Mouse (Mus musculus) B cell, adult 62 days (primary cell): ENCODE data around the gene Gm13279. TPM values are rescaled to one million over a fixed set of nuclear protein-coding genes. Genes with fewer than 3 reads are reported as not detected.

Experiments used
- total RNA-seq: library from RNA; stranded (reverse); gene quantifications from 4 replicates; pipeline ENCODE4 v1.2.4, GENCODE M21; 2023

The Gm13279 gene
- total RNA-seq: not detected in 4 replicates

DNA sequence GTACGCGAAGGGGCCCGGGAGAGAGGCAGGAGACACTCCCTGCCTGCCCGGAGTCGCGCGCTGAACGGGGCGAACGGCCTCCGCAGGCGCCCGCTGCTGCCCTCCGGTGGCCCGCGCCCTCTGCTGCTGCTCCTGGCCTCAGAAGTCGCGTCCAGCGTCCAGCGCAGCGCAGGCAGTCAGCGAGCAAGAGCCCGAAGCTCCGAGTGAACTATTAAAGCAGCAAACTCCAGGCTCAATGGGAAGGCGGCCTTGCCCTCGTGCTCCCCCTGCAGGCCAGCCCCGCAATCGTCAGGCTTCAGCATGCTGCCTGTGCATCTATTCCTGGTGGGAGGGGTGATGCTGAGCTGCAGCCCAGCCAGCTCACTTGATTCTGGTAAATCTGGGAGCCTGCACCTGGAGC lies at the start of gene Gm13279:
Gene Gm13279 (plus strand): TSS at position 301 of the 400 bp plus-strand sequence.

GRCm38 (mm10) chr4:88754818-88755340 lies 42.3 kb upstream of the Gm13279 start, which contains the start of gene Gm13271:
Gm13271 (plus strand) TSS chr4:88754868.

GRCm38 (mm10) chr4:88759610-88760268 lies 37.5 kb upstream of the Gm13279 start, which contains the start of gene Gm13283:
Gm13283 (plus strand) TSS chr4:88760119.

GRCm38 (mm10) chr4:88773534-88773933 lies 23.7 kb upstream of the Gm13279 start, which contains the start of gene Gm13290:
Gm13290 (plus strand) TSS chr4:88773834.

DNA sequence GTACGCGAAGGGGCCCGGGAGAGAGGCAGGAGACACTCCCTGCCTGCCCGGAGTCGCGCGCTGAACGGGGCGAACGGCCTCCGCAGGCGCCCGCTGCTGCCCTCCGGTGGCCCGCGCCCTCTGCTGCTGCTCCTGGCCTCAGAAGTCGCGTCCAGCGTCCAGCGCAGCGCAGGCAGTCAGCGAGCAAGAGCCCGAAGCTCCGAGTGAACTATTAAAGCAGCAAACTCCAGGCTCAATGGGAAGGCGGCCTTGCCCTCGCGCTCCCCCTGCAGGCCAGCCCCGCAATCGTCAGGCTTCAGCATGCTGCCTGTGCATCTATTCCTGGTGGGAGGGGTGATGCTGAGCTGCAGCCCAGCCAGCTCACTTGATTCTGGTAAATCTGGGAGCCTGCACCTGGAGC lies 20.6 kb upstream of the Gm13279 start, which contains the start of gene Gm13289:
Gene Gm13289 (plus strand): TSS at position 301 of the 400 bp plus-strand sequence.

DNA sequence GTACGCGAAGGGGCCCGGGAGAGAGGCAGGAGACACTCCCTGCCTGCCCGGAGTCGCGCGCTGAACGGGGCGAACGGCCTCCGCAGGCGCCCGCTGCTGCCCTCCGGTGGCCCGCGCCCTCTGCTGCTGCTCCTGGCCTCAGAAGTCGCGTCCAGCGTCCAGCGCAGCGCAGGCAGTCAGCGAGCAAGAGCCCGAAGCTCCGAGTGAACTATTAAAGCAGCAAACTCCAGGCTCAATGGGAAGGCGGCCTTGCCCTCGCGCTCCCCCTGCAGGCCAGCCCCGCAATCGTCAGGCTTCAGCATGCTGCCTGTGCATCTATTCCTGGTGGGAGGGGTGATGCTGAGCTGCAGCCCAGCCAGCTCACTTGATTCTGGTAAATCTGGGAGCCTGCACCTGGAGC lies 17.6 kb upstream of the Gm13279 start, which contains the start of gene Gm13272:
Gene Gm13272 (plus strand): TSS at position 301 of the 400 bp plus-strand sequence.

DNA sequence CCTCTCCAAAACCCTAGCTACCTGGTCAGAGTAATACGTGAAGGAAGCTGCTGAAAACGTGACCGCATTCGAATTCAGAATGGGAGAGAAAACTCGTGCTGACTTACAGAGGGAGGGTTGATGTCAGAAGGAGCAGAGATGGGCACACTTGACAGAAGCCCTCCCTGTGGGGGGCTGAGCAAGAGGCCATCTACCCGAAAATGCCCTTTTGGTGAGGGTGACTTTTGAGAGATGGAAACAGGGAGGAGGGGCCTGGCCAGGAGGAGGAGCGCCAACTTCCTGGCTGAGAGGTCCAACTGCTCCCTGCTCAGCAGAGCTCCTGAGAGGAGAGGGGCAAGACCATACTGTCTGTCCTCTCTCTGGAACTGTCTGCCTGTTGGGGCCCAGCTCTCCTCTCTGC lies 15.4 kb upstream of the Gm13279 start, which contains the start of gene Ifnz:
Gene Ifnz (plus strand): TSS at position 301 of the 400 bp plus-strand sequence.

DNA sequence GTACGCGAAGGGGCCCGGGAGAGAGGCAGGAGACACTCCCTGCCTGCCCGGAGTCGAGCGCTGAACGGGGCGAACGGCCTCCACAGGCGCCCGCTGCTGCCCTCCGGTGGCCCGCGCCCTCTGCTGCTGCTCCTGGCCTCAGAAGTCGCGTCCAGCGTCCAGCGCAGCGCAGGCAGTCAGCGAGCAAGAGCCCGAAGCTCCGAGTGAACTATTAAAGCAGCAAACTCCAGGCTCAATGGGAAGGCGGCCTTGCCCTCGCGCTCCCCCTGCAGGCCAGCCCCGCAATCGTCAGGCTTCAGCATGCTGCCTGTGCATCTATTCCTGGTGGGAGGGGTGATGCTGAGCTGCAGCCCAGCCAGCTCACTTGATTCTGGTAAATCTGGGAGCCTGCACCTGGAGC lies 11.8 kb upstream of the Gm13279 start, which contains the start of gene Gm13276:
Gene Gm13276 (plus strand): TSS at position 301 of the 400 bp plus-strand sequence.

GRCm38 (mm10) chr4:88788402-88788801 lies 8.8 kb upstream of the Gm13279 start, which contains the start of gene Gm13277:
Gm13277 (plus strand) TSS chr4:88788632.

DNA sequence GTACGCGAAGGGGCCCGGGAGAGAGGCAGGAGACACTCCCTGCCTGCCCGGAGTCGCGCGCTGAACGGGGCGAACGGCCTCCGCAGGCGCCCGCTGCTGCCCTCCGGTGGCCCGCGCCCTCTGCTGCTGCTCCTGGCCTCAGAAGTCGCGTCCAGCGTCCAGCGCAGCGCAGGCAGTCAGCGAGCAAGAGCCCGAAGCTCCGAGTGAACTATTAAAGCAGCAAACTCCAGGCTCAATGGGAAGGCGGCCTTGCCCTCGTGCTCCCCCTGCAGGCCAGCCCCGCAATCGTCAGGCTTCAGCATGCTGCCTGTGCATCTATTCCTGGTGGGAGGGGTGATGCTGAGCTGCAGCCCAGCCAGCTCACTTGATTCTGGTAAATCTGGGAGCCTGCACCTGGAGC lies 5.9 kb upstream of the Gm13279 start, which contains the start of gene Gm13278:
Gene Gm13278 (plus strand): TSS at position 301 of the 400 bp plus-strand sequence.

GRCm38 (mm10) chr4:88793936-88794675 lies 3.1 kb upstream of the Gm13279 start, which contains the start of gene Gm13275:
Gm13275 (plus strand) TSS chr4:88794487.

GRCm38 (mm10) chr4:88799365-88799764 lies 2.2 kb downstream of the Gm13279 start, which contains the start of gene Gm13285:
Gm13285 (plus strand) TSS chr4:88799665.

GRCm38 (mm10) chr4:88802954-88803353 lies 5.8 kb downstream of the Gm13279 start, which contains the start of gene Gm13287:
Gm13287 (plus strand) TSS chr4:88803254.

DNA sequence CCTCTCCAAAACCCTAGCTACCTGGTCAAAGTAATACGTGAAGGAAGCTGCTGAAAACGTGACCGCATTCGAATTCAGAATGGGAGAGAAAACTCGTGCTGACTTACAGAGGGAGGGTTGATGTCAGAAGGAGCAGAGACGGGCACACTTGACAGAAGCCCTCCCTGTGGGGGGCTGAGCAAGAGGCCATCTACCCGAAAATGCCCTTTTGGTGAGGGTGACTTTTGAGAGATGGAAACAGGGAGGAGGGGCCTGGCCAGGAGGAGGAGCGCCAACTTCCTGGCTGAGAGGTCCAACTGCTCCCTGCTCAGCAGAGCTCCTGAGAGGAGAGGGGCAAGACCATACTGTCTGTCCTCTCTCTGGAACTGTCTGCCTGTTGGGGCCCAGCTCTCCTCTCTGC lies 8.0 kb downstream of the Gm13279 start, which contains the start of gene Gm13288:
Gene Gm13288 (plus strand): TSS at position 301 of the 400 bp plus-strand sequence.

DNA sequence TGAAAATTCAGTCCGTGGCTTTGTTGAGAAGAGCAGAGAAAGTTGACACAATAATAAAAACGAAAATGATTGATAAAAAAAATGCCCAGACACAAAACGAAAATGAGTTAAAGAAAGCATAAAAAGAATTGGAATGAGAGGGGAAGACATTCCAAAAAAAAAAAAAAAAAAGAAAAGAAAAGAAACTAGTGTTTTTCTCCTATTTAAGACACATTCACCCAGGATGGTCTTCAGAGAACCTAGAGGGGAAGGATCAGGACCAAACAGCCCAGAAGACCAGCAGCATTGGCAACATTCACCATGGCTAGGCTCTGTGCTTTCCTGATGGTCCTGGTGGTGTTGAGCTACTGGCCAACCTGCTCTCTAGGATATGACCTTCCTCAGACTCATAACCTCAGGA lies 18.7 kb downstream of the Gm13279 start, which contains the start of gene Ifna7:
Gene Ifna7 (plus strand): TSS at position 301 of the 400 bp plus-strand sequence.

GRCm38 (mm10) chr4:88819659-88820058 lies 22.5 kb downstream of the Gm13279 start, which contains the start of gene Ifna11:
Ifna11 (plus strand) TSS chr4:88819959.

DNA sequence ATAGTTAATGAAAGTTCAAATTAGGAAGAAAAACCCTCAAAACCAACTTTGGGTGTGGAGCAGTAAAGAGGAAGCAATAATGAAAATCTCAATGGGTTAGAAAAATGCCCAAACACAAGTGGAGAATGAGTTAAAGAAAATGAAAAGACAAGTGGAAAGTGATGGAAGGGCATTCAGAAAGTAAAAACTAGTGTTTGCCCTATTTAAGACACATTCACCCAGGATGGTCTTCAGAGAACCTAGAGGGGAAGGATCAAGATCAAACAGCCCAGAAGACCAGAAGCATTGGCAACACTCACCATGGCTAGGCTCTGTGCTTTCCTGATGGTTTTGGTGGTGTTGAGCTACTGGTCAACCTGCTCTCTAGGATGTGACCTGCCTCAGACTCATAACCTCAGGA lies 29.9 kb downstream of the Gm13279 start, which contains the start of gene Ifna6:
Gene Ifna6 (plus strand): TSS at position 301 of the 400 bp plus-strand sequence.

DNA sequence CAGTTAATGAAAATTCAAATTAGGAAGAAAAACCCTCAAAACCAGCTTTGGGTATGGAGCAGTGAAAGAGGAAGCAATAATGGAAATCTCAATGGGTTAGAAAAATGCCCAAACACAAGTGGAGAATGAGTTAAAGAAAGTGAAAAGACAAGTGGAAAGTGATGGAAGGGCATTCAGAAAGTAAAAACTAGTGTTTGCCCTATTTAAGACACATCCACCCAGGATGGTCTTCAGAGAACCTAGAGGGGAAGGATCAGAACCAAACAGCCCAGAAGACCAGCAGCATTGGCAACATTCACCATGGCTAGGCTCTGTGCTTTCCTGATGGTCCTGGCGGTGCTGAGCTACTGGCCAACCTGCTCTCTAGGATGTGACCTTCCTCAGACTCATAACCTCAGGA lies 38.0 kb downstream of the Gm13279 start, which contains the start of gene Ifna5:
Gene Ifna5 (plus strand): TSS at position 301 of the 400 bp plus-strand sequence.

GRCm38 (mm10) chr4:88841438-88841911 lies 44.3 kb downstream of the Gm13279 start, which contains the start of gene Ifna4:
Ifna4 (plus strand) TSS chr4:88841861.

